Mouse (Mus musculus): Measurements from ENCODE around the gene Ptprt. TPM values are rescaled to one million over a fixed set of nuclear protein-coding genes. Genes with fewer than 3 reads are reported as not detected.

Ptprt gene
- 7.9 and 8.1 TPM in 2 replicates for polyA plus RNA-seq (2015; fragmentation: Nextera tagmentation; extraction: Ambion mirVana)

DNA sequence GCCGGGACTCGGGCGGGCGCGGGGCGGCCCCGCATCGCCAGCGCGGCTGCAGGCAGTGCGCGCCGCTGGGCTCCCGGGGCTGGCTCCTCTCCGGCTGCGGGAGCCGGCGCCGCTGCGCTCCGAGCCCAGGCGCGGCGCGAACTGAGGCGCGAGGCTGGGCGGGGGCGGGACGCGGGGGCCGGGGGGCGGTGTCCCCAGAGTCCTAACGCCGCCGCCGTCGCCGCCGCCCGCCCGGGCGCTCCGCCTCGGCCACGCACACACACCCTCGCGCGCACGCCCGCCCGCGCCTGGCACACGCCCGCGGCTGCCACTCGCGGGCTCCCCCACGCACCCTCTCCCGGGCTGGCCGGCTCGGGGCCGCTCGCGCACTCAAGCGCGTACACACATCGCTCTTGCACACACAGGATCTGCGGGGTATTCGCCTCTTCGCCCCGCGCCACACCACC lies at the start of gene Ptprt:
Gene Ptprt, minus strand, starts transcription at position 207 of the 446 bp plus-strand sequence.
- no peak within 1 kb of the TSS for H3K27ac ChIP-seq (ENCODE audit: low read length)
- H3K4me2 ChIP-seq (ENCODE audit: low read length) = peak within 1 kb of the TSS; percentile 97
- ATAC-seq = peak; percentile 62
- peaks cover 29% of the 10 kb centered on the region for H3K4me1 ChIP-seq (replicated peaks; ENCODE audit: control insufficient read depth, insufficient read depth, low read length)
- H3K36me3 ChIP-seq (ENCODE audit: control insufficient read depth, insufficient read depth) = no peaks in the 10 kb centered on the region
- peak within 1 kb of the TSS; percentile 73 for H3K9ac ChIP-seq (replicated peaks; ENCODE audit: low read depth, low read length)
- WGBS = 1% methylated on average over 62 of the region's 73 CpGs
- no peaks in the 10 kb centered on the region for H3K9me3 ChIP-seq (ENCODE audit: control insufficient read depth, low read length)
- peaks cover 27% of the 10 kb centered on the region for H3K27me3 ChIP-seq (replicated peaks; ENCODE audit: control insufficient read depth, insufficient read depth, low read length)
- H3K4me3 ChIP-seq (replicated peaks; ENCODE audit: low read length) = peak within 1 kb of the TSS; percentile 66

DNA sequence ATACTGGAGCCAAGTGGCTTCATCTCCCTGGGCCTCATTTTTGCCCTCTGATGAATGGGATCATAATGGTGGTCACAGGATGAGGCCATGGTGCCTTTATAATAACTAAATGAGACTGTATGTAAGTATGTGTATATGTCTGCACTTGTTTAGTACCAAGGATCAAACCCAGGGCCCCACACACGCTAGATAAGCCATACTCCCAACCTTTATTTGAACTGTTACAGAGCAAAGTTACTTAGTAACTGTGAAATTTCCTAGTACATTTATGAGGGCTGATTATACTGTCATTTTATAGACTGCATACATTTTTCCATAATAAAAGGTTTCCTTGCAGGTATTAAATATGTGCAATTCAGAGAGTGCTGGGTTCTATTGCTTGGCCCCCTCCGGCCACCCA lies 49.5 kb upstream of the Ptprt start:
- no peak for ATAC-seq
- no peaks in the 10 kb centered on the region for H3K27me3 ChIP-seq (replicated peaks; ENCODE audit: control insufficient read depth, insufficient read depth, low read length)
- WGBS = 83% methylated on average over 2 of the region's 2 CpGs
- H3K9ac ChIP-seq (replicated peaks; ENCODE audit: low read depth, low read length) = no peak overlapping the region
- H3K9me3 ChIP-seq (ENCODE audit: control insufficient read depth, low read length) = no peaks in the 10 kb centered on the region
- H3K4me1 ChIP-seq (replicated peaks; ENCODE audit: control insufficient read depth, insufficient read depth, low read length) = no peaks in the 10 kb centered on the region
- no peak overlapping the region for H3K4me2 ChIP-seq (ENCODE audit: low read length)
- H3K36me3 ChIP-seq (ENCODE audit: control insufficient read depth, insufficient read depth) = no peaks in the 10 kb centered on the region
- H3K27ac ChIP-seq (ENCODE audit: low read length) = no peak overlapping the region
- no peak overlapping the region for H3K4me3 ChIP-seq (replicated peaks; ENCODE audit: low read length)

DNA sequence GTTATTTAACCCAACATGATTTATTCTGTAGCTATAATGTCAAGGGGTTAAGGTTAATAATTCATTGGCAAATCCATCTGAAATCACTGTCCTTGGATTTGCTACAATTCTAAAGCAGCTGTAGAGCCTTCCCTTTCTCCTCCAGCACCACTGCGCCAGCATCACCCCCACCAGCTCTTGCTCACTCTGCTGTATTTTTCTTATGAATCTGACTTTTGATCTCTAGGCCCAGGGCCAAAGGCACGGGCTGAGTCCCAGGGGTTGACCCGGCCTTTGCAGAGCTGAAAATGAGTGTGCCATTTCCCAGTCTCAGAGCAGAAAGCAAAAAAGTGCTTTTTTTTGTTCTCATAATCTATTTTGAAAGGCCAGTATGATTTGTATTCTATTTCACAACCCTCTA lies 38.7 kb upstream of the Ptprt start:
- Histone ChIP-seq H3K4me1 (replicated peaks; ENCODE audit: control insufficient read depth, insufficient read depth, low read length) (peaks cover 6% of the 10 kb centered on the region), H3K9me3 (ENCODE audit: control insufficient read depth, low read length) (no peaks in the 10 kb centered on the region), H3K4me2 (ENCODE audit: low read length) (no peak overlapping the region), H3K27ac (ENCODE audit: low read length) (no peak overlapping the region), H3K36me3 (ENCODE audit: control insufficient read depth, insufficient read depth) (no peaks in the 10 kb centered on the region), H3K4me3 (replicated peaks; ENCODE audit: low read length) (no peak overlapping the region), H3K9ac (replicated peaks; ENCODE audit: low read depth, low read length) (no peak overlapping the region), H3K27me3 (replicated peaks; ENCODE audit: control insufficient read depth, insufficient read depth, low read length) (no peaks in the 10 kb centered on the region)
- ATAC-seq = no peak
- 80% methylated on average over 3 of the region's 3 CpGs for WGBS

DNA sequence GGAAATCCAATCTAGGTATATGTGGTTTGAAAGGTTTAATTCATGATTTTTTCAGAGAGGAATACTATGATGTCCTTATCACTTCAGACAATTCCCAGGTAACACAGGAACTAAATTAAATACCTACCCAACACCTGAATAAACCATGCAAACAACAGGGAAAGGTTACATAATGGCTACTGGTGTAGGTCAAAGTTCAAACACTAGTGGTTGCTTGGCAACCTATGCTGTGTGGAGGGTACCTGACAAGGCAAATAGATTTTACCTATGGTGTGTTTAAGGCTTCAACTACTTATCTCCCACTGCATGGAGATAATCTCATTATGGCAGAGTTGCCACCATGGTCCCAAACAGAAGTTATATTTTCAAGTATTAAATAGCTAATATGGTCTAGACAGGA lies 38.1 kb upstream of the Ptprt start:
- Histone ChIP-seq H3K27me3 (replicated peaks; ENCODE audit: control insufficient read depth, insufficient read depth, low read length) (no peaks in the 10 kb centered on the region), H3K9ac (replicated peaks; ENCODE audit: low read depth, low read length) (no peak overlapping the region), H3K4me1 (replicated peaks; ENCODE audit: control insufficient read depth, insufficient read depth, low read length) (peaks cover 6% of the 10 kb centered on the region), H3K4me3 (replicated peaks; ENCODE audit: low read length) (no peak overlapping the region), H3K9me3 (ENCODE audit: control insufficient read depth, low read length) (no peaks in the 10 kb centered on the region), H3K36me3 (ENCODE audit: control insufficient read depth, insufficient read depth) (no peaks in the 10 kb centered on the region), H3K27ac (ENCODE audit: low read length) (no peak overlapping the region), H3K4me2 (ENCODE audit: low read length) (no peak overlapping the region)
- ATAC-seq = no peak

DNA sequence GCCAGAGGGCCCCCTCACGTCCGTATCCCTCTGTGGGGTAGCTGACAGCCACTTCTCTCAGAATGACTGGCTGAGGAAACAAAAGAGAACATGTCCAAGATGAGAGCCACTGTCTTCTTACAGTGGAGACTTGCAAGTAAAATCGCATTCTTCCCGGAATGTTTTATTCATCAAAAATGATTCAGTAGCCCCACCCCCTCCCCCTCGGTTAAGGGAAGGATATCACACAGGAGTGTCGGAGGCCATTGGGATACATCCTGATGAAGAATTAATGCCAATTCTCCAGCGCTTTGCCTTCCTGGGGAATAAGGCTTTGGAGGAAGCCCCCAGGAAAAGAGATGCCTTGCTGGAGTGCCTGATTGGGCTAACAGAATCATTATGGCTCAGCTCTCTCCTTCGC lies 37.1 kb upstream of the Ptprt start:
- no peaks in the 10 kb centered on the region for H3K9me3 ChIP-seq (ENCODE audit: control insufficient read depth, low read length)
- no peak overlapping the region for H3K9ac ChIP-seq (replicated peaks; ENCODE audit: low read depth, low read length)
- no peak overlapping the region for H3K4me2 ChIP-seq (ENCODE audit: low read length)
- 49% methylated on average over 8 of the region's 8 CpGs for WGBS
- no peaks in the 10 kb centered on the region for H3K36me3 ChIP-seq (ENCODE audit: control insufficient read depth, insufficient read depth)
- no peak overlapping the region for H3K4me3 ChIP-seq (replicated peaks; ENCODE audit: low read length)
- peaks cover 6% of the 10 kb centered on the region for H3K4me1 ChIP-seq (replicated peaks; ENCODE audit: control insufficient read depth, insufficient read depth, low read length)
- no peaks in the 10 kb centered on the region for H3K27me3 ChIP-seq (replicated peaks; ENCODE audit: control insufficient read depth, insufficient read depth, low read length)
- no peak for ATAC-seq
- H3K27ac ChIP-seq (ENCODE audit: low read length) = no peak overlapping the region

DNA sequence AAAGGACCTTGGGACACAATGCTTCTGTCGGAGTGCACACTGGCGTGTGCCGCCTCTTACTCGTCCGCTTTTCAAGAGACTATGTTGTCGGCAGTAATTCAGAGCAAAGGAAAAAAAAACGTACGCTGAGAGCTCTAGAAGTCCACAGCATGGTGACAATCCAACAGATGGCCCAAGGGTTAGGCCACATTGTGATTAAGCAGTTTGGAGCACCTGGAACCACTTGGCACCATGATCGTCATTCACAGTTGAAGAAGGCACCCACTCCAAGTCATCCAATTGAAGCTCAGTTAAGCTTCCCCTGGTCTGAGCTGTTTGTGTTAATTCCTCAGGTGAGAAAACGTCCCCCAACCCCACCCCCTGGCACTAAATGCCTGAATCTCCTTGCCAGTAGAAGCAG lies 36.2 kb upstream of the Ptprt start:
- no peak for ATAC-seq
- Histone ChIP-seq H3K27ac (ENCODE audit: low read length) (no peak overlapping the region), H3K4me3 (replicated peaks; ENCODE audit: low read length) (no peak overlapping the region), H3K4me1 (replicated peaks; ENCODE audit: control insufficient read depth, insufficient read depth, low read length) (peaks cover 6% of the 10 kb centered on the region), H3K9me3 (ENCODE audit: control insufficient read depth, low read length) (no peaks in the 10 kb centered on the region), H3K9ac (replicated peaks; ENCODE audit: low read depth, low read length) (no peak overlapping the region), H3K36me3 (ENCODE audit: control insufficient read depth, insufficient read depth) (no peaks in the 10 kb centered on the region), H3K27me3 (replicated peaks; ENCODE audit: control insufficient read depth, insufficient read depth, low read length) (no peaks in the 10 kb centered on the region), H3K4me2 (ENCODE audit: low read length) (no peak overlapping the region)
- WGBS = 59% methylated on average over 10 of the region's 10 CpGs

DNA sequence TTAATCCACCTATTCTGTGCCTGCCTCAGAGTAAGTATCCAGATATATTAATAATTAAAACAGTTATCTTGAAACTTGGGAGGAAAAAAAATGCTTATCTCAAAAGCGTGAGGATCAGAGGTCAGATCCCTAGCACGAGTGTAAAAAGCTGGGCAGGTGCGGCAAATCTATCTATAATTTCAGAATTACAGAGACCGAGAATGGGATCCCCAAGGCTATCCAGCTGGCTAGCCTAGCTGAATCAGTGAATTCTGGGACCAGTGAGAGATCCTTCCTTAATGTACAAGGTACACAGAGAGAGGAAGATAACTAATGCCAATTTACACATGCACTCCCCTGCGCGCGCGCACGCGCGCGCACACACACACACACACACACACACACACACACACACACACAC lies 31.2 kb upstream of the Ptprt start:
- H3K4me1 ChIP-seq (replicated peaks; ENCODE audit: control insufficient read depth, insufficient read depth, low read length) = no peaks in the 10 kb centered on the region
- no peaks in the 10 kb centered on the region for H3K36me3 ChIP-seq (ENCODE audit: control insufficient read depth, insufficient read depth)
- no peak overlapping the region for H3K4me2 ChIP-seq (ENCODE audit: low read length)
- H3K27me3 ChIP-seq (replicated peaks; ENCODE audit: control insufficient read depth, insufficient read depth, low read length) = no peaks in the 10 kb centered on the region
- H3K27ac ChIP-seq (ENCODE audit: low read length) = no peak overlapping the region
- WGBS = 96% methylated on average over 12 of the region's 12 CpGs
- H3K4me3 ChIP-seq (replicated peaks; ENCODE audit: low read length) = no peak overlapping the region
- no peak overlapping the region for H3K9ac ChIP-seq (replicated peaks; ENCODE audit: low read depth, low read length)
- no peak for ATAC-seq
- no peaks in the 10 kb centered on the region for H3K9me3 ChIP-seq (ENCODE audit: control insufficient read depth, low read length)

DNA sequence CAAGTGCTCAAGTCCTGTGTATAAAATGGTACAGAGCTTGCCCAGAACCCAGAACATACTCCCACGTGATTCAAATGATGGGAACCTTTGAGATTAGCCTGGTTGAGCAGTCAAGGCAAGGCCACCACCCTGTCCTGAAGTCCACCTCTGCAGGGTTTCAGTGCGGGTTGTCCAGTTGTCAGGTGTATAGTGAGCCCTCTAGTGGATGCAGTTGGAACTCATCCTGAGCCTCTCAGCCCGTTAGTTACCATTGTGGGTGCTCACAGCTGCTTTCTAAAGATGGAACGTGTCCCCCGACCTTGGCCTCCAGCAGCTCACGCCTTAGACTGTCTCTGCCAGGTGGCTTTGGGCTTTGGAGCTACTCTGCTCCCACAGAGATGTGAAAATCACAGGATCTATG lies 21.7 kb upstream of the Ptprt start:
- no peak overlapping the region for H3K27ac ChIP-seq (ENCODE audit: low read length)
- WGBS = 10% methylated on average over 6 of the region's 6 CpGs
- H3K9ac ChIP-seq (replicated peaks; ENCODE audit: low read depth, low read length) = no peak overlapping the region
- no peak for ATAC-seq
- no peak overlapping the region for H3K4me3 ChIP-seq (replicated peaks; ENCODE audit: low read length)
- no peaks in the 10 kb centered on the region; the same call in 1 of the 2 replicates for H3K27me3 ChIP-seq (replicated peaks; ENCODE audit: control insufficient read depth, insufficient read depth, low read length)
- H3K36me3 ChIP-seq (ENCODE audit: control insufficient read depth, insufficient read depth) = no peaks in the 10 kb centered on the region
- no peak overlapping the region for H3K4me2 ChIP-seq (ENCODE audit: low read length)
- no peaks in the 10 kb centered on the region for H3K9me3 ChIP-seq (ENCODE audit: control insufficient read depth, low read length)
- H3K4me1 ChIP-seq (replicated peaks; ENCODE audit: control insufficient read depth, insufficient read depth, low read length) = no peaks in the 10 kb centered on the region

DNA sequence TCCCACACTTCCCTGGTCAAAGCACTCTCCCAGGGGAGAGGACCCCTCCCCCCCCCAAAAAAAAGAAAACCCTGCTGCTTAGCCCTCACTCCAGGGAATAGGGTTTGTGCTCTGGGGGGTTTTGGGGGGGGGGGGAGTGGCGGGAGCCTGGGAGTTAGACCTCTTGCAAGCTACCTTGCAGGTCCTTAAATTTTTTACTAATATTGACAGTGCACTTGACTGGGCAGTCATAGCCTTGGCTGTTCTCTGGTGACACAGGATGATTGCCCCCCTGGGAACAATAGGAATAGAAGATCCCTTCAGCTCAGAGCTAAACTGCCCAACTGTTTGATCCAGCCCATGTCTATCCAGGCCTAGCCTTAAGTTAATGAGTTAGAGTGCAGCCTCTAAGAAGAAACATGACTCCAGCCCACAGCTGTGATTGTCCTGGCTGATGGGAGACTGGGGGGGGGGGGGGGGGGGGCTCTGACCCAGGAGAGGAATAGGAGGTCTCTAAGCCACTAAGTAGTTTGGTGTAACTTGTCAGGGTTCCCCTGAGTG lies 1.6 kb upstream of the Ptprt start:
- Histone ChIP-seq H3K27me3 (replicated peaks; ENCODE audit: control insufficient read depth, insufficient read depth, low read length) (peaks cover 24% of the 10 kb centered on the region), H3K27ac (ENCODE audit: low read length) (no peak overlapping the region), H3K4me1 (replicated peaks; ENCODE audit: control insufficient read depth, insufficient read depth, low read length) (peaks cover 27% of the 10 kb centered on the region), H3K4me2 (ENCODE audit: low read length) (peak overlapping the region; percentile 97), H3K4me3 (replicated peaks; ENCODE audit: low read length) (peak overlapping the region; percentile 66), H3K36me3 (ENCODE audit: control insufficient read depth, insufficient read depth) (no peaks in the 10 kb centered on the region), H3K9me3 (ENCODE audit: control insufficient read depth, low read length) (no peaks in the 10 kb centered on the region), H3K9ac (replicated peaks; ENCODE audit: low read depth, low read length) (no peak overlapping the region)
- ATAC-seq = no peak
- WGBS = 14% methylated on average over 1 of the region's 1 CpGs

DNA sequence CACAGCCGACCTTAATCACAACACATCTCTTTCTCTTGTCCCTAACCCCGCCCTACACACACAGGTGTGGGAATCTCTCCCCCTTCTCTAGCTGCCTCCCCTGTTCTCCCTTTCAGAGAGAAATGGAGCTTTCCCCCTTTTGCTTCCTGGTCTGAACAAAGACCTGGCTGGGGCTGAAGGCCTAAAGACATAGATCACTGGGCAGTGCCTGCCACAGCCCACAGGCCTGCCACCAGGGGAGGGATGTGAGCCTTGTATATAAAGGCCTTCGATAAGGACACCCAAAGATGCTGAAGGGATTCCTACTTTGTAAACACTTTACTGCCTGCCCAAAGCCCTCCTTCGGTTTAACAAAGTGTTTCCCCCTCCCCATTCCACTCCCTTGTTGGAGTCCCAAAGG lies 786 bp upstream of the Ptprt start:
- Histone ChIP-seq H3K4me3 (replicated peaks; ENCODE audit: low read length) (peak overlapping the region; percentile 66), H3K27ac (ENCODE audit: low read length) (no peak overlapping the region), H3K4me1 (replicated peaks; ENCODE audit: control insufficient read depth, insufficient read depth, low read length) (peaks cover 32% of the 10 kb centered on the region), H3K36me3 (ENCODE audit: control insufficient read depth, insufficient read depth) (no peaks in the 10 kb centered on the region), H3K4me2 (ENCODE audit: low read length) (peak overlapping the region; percentile 97), H3K9ac (replicated peaks; ENCODE audit: low read depth, low read length) (peak overlapping the region; percentile 73), H3K27me3 (replicated peaks; ENCODE audit: control insufficient read depth, insufficient read depth, low read length) (peaks cover 24% of the 10 kb centered on the region), H3K9me3 (ENCODE audit: control insufficient read depth, low read length) (no peaks in the 10 kb centered on the region)
- WGBS = 11% methylated on average over 4 of the region's 4 CpGs
- no peak for ATAC-seq

Data from forebrain, embryonic 16.5 days (tissue).